Mouse (Mus musculus) left cerebral cortex, postnatal 25 days (tissue): Measurements from ENCODE around the gene Sbno2. TPM values are rescaled to one million over a fixed set of nuclear protein-coding genes. Genes with fewer than 3 reads are reported as not detected.

Experiments
- DNase-seq, 2 experiments: peaks; one replicate each; pipeline ENCODE4 v3.0.0; 2022; ENCODE audit warnings: low spot score in 2 of 2, mixed read lengths in 1 of 2
- intact Hi-C: fragments of 180-260 bp; cut with DNase I; formaldehyde crosslinking; loops from one replicate; pipeline ENCODE4 v1.15.1; 2025
- total RNA-seq, 2 experiments: library from RNA; stranded (reverse); gene quantifications; 2 replicates each; pipeline ENCODE4 v1.2.3; 2021

Sbno2 gene
- total RNA-seq, 2 experiments from 2014 or later, result 17.8 to 17.9 TPM

GRCm38 (mm10) chr10:80143664-80144063 is 38.3 kb upstream of the Sbno2 start:
- intact Hi-C loops, result no loop called here
- no peak for DNase-seq

GRCm38 (mm10) chr10:80142530-80142925 is 37.2 kb upstream of the Sbno2 start:
- DNase-seq, result no peak
- intact Hi-C loops, result loop anchor here (1.0 kb wide), 1 partner anchor 23 kb away; the partner anchor contains the start of gene Cirbp

GRCm38 (mm10) chr10:80141786-80142529 is 36.6 kb upstream of the Sbno2 start:
- intact Hi-C loops, result loop anchor here (1.0 kb wide), 1 partner anchor 23 kb away; the partner anchor contains the start of gene Cirbp
- DNase-seq, result peak; percentile 94 to 99

- peak; percentile 97 to 99 for DNase-seq
- intact Hi-C loops, result no loop called here
Observed at GRCm38 (mm10) chr10:80141243-80141642, 35.9 kb upstream of the Sbno2 start.

GRCm38 (mm10) chr10:80140666-80141035 is 35.3 kb upstream of the Sbno2 start, which contains the start of gene Cbarp:
Gene Cbarp (minus strand): TSS chr10:80140835.
- no peak for DNase-seq
- intact Hi-C loops, result no loop called here

- peak in 1 of 2 experiments; percentile 1 for DNase-seq
- intact Hi-C loops, result loop anchor here (2.0 kb wide), 1 partner anchor 155 kb away; the partner anchor contains the start of gene Tmem259
Observed at GRCm38 (mm10) chr10:80139975-80140665, 34.7 kb upstream of the Sbno2 start.

GRCm38 (mm10) chr10:80139439-80139775 is 34.0 kb upstream of the Sbno2 start:
- intact Hi-C loops, result loop anchor here (2.0 kb wide), 1 partner anchor 155 kb away; the partner anchor contains the start of gene Tmem259

GRCm38 (mm10) chr10:80138553-80139438 is 33.4 kb upstream of the Sbno2 start, which contains the start of gene Atp5d:
Gene Atp5d (plus strand): TSS chr10:80138632.
- intact Hi-C loops, result loop anchor here (2.0 kb wide), 1 partner anchor 154 kb away; the partner anchor contains the start of gene Tmem259
- peak; percentile 81 to 86 for DNase-seq

More at GRCm38 (mm10) chr10:80139439-80139775, 34.0 kb upstream of the Sbno2 start:
- no peak for DNase-seq

GRCm38 (mm10) chr10:80137626-80138552 is 32.5 kb upstream of the Sbno2 start:
- DNase-seq, result peak; percentile 64 to 74
- intact Hi-C loops, result loop anchor here (2.0 kb wide), 2 partner anchors 21 to 153 kb away; partner anchors contain the start of gene Tmem259

GRCm38 (mm10) chr10:80136952-80137625 is 31.7 kb upstream of the Sbno2 start:
- peak; percentile 54 to 71 for DNase-seq

GRCm38 (mm10) chr10:80136179-80136951 is 31.0 kb upstream of the Sbno2 start:
- intact Hi-C loops, result loop anchor here (2.0 kb wide), 1 partner anchor 20 kb away; no protein-coding TSS in a partner anchor
- DNase-seq, result no peak

More at GRCm38 (mm10) chr10:80136952-80137625, 31.7 kb upstream of the Sbno2 start:
- intact Hi-C loops, result loop anchor here (2.0 kb wide), 1 partner anchor 20 kb away; no protein-coding TSS in a partner anchor

- intact Hi-C loops, result loop anchor here (2.0 kb wide), 1 partner anchor 19 kb away; no protein-coding TSS in a partner anchor
- no peak for DNase-seq
Observed at GRCm38 (mm10) chr10:80135641-80136040, 30.3 kb upstream of the Sbno2 start.

GRCm38 (mm10) chr10:80135161-80135560 is 29.8 kb upstream of the Sbno2 start:
- intact Hi-C loops, result no loop called here
- DNase-seq, result no peak

GRCm38 (mm10) chr10:80134421-80134820 is 29.1 kb upstream of the Sbno2 start:
- DNase-seq, result no peak
- intact Hi-C loops, result no loop called here

GRCm38 (mm10) chr10:80133226-80133849 is 28.0 kb upstream of the Sbno2 start:
- DNase-seq, result peak in 1 of 2 experiments; percentile 49
- intact Hi-C loops, result no loop called here

- DNase-seq, result no peak
- intact Hi-C loops, result no loop called here
Observed at GRCm38 (mm10) chr10:80131952-80132350, 26.6 kb upstream of the Sbno2 start.
